Mouse (Mus musculus): ENCODE measurements around the gene Umad1. TPM values are rescaled to one million over a fixed set of nuclear protein-coding genes. Genes with fewer than 3 reads are reported as not detected.

The Umad1 gene
- polyA plus RNA-seq, 1 experiment from 2014 or later: 15.0 TPM

DNA sequence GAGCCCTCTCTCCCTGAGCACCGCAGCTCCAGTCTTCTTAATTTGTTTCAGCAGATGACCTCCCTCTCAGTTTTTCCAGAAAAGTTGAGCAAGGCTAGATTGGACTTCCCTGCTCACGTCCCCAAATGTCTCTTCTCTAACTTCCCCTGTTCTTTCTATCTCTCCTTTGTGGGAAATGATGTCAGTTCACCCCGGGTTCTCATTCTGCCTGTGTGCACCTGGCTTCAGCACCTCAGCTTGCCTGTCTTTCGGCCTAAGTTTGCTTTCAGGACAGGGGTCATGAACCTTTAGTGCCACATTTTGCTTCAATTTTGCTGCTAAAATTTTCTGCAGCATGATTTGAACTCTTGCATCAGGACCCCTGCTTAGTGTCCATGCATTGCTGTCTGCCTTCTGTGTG, 95.8 kb downstream of the Umad1 start:
- Histone ChIP-seq H3K4me1 (ENCODE audit: control insufficient read depth, low read depth, low read length) (no peaks in the 10 kb centered on the region; the same call in 1 of the 2 replicates), H3K4me2 (ENCODE audit: low read depth, low read length) (no peak overlapping the region), H3K9me3 (replicated peaks; ENCODE audit: control insufficient read depth, low read length) (no peaks in the 10 kb centered on the region), H3K36me3 (ENCODE audit: control insufficient read depth, insufficient read depth) (no peaks in the 10 kb centered on the region), H3K27ac (ENCODE audit: low read length) (no peak overlapping the region), H3K4me3 (ENCODE audit: low read depth, low read length) (no peak overlapping the region), H3K9ac (ENCODE audit: low read depth, low read length) (no peak overlapping the region), H3K27me3 (ENCODE audit: control insufficient read depth, insufficient read depth, low read depth, low read length) (no peaks in the 10 kb centered on the region)
- no peak for ATAC-seq (ENCODE audit: low read depth)
- WGBS (ENCODE audit: insufficient replicate concordance): 67% methylated on average over 4 of the region's 4 CpGs

DNA sequence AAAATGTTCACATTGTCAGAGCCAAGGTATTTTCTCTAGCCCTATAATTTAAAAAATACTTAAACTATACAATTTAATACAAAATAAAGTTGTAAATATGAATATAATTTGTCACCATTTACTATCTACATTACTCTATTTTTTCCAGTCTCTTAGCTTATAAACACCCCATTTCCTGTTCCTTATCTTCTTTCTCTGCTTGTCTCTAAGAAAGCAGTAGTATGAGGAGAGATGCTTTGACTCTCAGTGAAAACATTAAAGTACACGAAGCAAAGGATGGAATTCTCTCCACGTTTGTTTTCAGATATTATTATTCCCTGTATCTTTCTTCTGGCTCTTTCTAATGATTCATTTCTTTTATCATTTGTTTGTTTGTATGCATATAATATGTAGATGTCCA, 99.1 kb downstream of the Umad1 start:
- no peak overlapping the region for H3K9ac ChIP-seq (ENCODE audit: low read depth, low read length)
- no peak overlapping the region for H3K27ac ChIP-seq (ENCODE audit: low read length)
- no peaks in the 10 kb centered on the region for H3K4me1 ChIP-seq (ENCODE audit: control insufficient read depth, low read depth, low read length)
- 36% methylated on average over 2 of the region's 2 CpGs for WGBS (ENCODE audit: insufficient replicate concordance)
- H3K36me3 ChIP-seq (ENCODE audit: control insufficient read depth, insufficient read depth): no peaks in the 10 kb centered on the region
- H3K4me3 ChIP-seq (ENCODE audit: low read depth, low read length): no peak overlapping the region
- no peak for ATAC-seq (ENCODE audit: low read depth)
- H3K9me3 ChIP-seq (replicated peaks; ENCODE audit: control insufficient read depth, low read length): no peaks in the 10 kb centered on the region
- no peak overlapping the region for H3K4me2 ChIP-seq (ENCODE audit: low read depth, low read length)
- H3K27me3 ChIP-seq (ENCODE audit: control insufficient read depth, insufficient read depth, low read depth, low read length): no peaks in the 10 kb centered on the region

DNA sequence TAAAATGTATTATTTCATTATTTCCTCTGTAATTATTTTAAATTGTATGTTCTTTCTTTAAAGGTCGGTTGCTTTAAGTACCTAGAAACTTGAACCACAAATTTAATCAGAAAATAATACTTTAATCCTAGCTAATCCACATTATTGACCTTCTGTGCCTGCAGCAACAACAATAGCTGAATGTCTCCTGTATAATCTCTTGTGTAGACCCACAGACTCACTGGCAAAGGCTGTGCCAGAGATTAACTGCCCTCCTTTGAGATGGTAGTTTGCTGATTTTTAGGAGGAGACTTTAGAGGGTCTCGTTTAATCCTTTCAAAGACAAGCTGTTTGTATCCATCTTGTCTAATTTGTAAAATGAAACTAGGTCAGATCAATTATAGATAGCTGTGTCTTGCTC, 99.7 kb downstream of the Umad1 start:
- Histone ChIP-seq H3K9ac (ENCODE audit: low read depth, low read length) (no peak overlapping the region), H3K9me3 (replicated peaks; ENCODE audit: control insufficient read depth, low read length) (no peaks in the 10 kb centered on the region), H3K27ac (ENCODE audit: low read length) (no peak overlapping the region), H3K4me2 (ENCODE audit: low read depth, low read length) (no peak overlapping the region), H3K4me1 (ENCODE audit: control insufficient read depth, low read depth, low read length) (no peaks in the 10 kb centered on the region), H3K4me3 (ENCODE audit: low read depth, low read length) (no peak overlapping the region), H3K27me3 (ENCODE audit: control insufficient read depth, insufficient read depth, low read depth, low read length) (no peaks in the 10 kb centered on the region), H3K36me3 (ENCODE audit: control insufficient read depth, insufficient read depth) (no peaks in the 10 kb centered on the region)
- 67% methylated on average over 2 of the region's 2 CpGs for WGBS (ENCODE audit: insufficient replicate concordance)
- ATAC-seq (ENCODE audit: low read depth): no peak

DNA sequence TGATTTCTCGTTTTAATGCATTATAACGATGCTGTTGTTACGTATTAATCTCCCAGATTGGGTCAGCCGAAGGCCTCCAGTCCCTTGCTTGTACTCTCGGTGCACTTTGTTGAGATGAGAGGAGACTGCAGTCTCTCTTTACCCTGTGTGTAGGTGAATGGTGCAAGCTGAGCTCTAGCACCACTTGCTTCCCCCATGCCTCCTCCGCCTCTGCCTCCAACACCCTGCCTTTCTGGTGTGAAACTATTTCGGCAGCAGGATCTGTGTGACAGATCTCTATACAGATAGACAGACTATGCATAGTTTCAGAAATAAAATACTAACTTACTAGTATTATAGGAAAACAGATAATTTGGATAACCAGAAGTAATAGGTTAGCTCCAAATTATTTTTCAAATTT, 101.7 kb downstream of the Umad1 start:
- H3K4me2 ChIP-seq (ENCODE audit: low read depth, low read length): no peak overlapping the region

GRCm38 (mm10) chr6:8364033-8364756, 105.1 kb downstream of the Umad1 start:
- no peak for ATAC-seq (ENCODE audit: low read depth)
- no peak overlapping the region for H3K9ac ChIP-seq (ENCODE audit: low read depth, low read length)
- no peaks in the 10 kb centered on the region for H3K4me1 ChIP-seq (ENCODE audit: control insufficient read depth, low read depth, low read length)
- no peaks in the 10 kb centered on the region for H3K9me3 ChIP-seq (replicated peaks; ENCODE audit: control insufficient read depth, low read length)
- WGBS (ENCODE audit: insufficient replicate concordance): 78% methylated on average over 12 of the region's 12 CpGs
- no peaks in the 10 kb centered on the region for H3K27me3 ChIP-seq (ENCODE audit: control insufficient read depth, insufficient read depth, low read depth, low read length)
- H3K4me2 ChIP-seq (ENCODE audit: low read depth, low read length): no peak overlapping the region
- no peak overlapping the region for H3K4me3 ChIP-seq (ENCODE audit: low read depth, low read length)
- no peak overlapping the region for H3K27ac ChIP-seq (ENCODE audit: low read length)
- no peaks in the 10 kb centered on the region for H3K36me3 ChIP-seq (ENCODE audit: control insufficient read depth, insufficient read depth)

More for the DNA sequence above, 101.7 kb downstream of the Umad1 start:
- WGBS (ENCODE audit: insufficient replicate concordance): 74% methylated on average over 7 of the region's 7 CpGs
- no peak for ATAC-seq (ENCODE audit: low read depth)
- no peaks in the 10 kb centered on the region for H3K4me1 ChIP-seq (ENCODE audit: control insufficient read depth, low read depth, low read length)
- H3K27me3 ChIP-seq (ENCODE audit: control insufficient read depth, insufficient read depth, low read depth, low read length): no peaks in the 10 kb centered on the region
- no peaks in the 10 kb centered on the region for H3K36me3 ChIP-seq (ENCODE audit: control insufficient read depth, insufficient read depth)
- no peak overlapping the region for H3K27ac ChIP-seq (ENCODE audit: low read length)
- no peak overlapping the region for H3K4me3 ChIP-seq (ENCODE audit: low read depth, low read length)
- no peak overlapping the region for H3K9ac ChIP-seq (ENCODE audit: low read depth, low read length)
- no peaks in the 10 kb centered on the region for H3K9me3 ChIP-seq (replicated peaks; ENCODE audit: control insufficient read depth, low read length)

DNA sequence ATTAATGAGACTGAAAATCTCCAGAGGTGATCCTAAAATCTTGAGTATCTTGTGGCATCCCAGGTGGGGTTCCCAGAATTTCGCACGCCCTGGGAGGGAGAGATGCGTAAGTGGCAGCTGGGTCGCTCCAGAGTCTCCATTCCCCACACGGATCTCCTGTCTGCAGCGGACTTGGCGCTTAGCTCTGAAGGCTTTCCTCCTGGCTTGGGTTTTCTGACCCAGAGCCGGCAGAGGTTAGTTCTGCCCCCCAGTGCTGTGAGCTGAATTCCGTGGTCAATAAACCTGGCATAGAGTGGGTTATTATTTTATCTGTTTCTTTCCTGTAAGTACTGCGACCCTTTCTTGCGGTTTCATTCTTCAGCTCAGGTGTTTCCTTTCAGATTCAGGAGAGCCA, 105.7 kb downstream of the Umad1 start:
- Histone ChIP-seq H3K27ac (ENCODE audit: low read length) (no peak overlapping the region), H3K4me2 (ENCODE audit: low read depth, low read length) (no peak overlapping the region), H3K9ac (ENCODE audit: low read depth, low read length) (no peak overlapping the region), H3K36me3 (ENCODE audit: control insufficient read depth, insufficient read depth) (no peaks in the 10 kb centered on the region), H3K4me3 (ENCODE audit: low read depth, low read length) (no peak overlapping the region), H3K4me1 (ENCODE audit: control insufficient read depth, low read depth, low read length) (no peaks in the 10 kb centered on the region), H3K27me3 (ENCODE audit: control insufficient read depth, insufficient read depth, low read depth, low read length) (no peaks in the 10 kb centered on the region), H3K9me3 (replicated peaks; ENCODE audit: control insufficient read depth, low read length) (no peaks in the 10 kb centered on the region)
- 86% methylated on average over 11 of the region's 11 CpGs for WGBS (ENCODE audit: insufficient replicate concordance)
- ATAC-seq (ENCODE audit: low read depth): no peak

- H3K4me1 ChIP-seq (ENCODE audit: control insufficient read depth, low read depth, low read length): no peaks in the 10 kb centered on the region
- H3K4me3 ChIP-seq (ENCODE audit: low read depth, low read length): no peak overlapping the region
- H3K36me3 ChIP-seq (ENCODE audit: control insufficient read depth, insufficient read depth): no peaks in the 10 kb centered on the region
- WGBS (ENCODE audit: insufficient replicate concordance): 83% methylated on average over 4 of the region's 4 CpGs
- ATAC-seq (ENCODE audit: low read depth): no peak
- no peaks in the 10 kb centered on the region for H3K27me3 ChIP-seq (ENCODE audit: control insufficient read depth, insufficient read depth, low read depth, low read length)
- H3K9ac ChIP-seq (ENCODE audit: low read depth, low read length): no peak overlapping the region
- no peak overlapping the region for H3K27ac ChIP-seq (ENCODE audit: low read length)
- no peak overlapping the region for H3K4me2 ChIP-seq (ENCODE audit: low read depth, low read length)
- no peaks in the 10 kb centered on the region for H3K9me3 ChIP-seq (replicated peaks; ENCODE audit: control insufficient read depth, low read length)
These were observed 108.6 kb downstream of the Umad1 start for GRCm38 (mm10) chr6:8367675-8368074.

DNA sequence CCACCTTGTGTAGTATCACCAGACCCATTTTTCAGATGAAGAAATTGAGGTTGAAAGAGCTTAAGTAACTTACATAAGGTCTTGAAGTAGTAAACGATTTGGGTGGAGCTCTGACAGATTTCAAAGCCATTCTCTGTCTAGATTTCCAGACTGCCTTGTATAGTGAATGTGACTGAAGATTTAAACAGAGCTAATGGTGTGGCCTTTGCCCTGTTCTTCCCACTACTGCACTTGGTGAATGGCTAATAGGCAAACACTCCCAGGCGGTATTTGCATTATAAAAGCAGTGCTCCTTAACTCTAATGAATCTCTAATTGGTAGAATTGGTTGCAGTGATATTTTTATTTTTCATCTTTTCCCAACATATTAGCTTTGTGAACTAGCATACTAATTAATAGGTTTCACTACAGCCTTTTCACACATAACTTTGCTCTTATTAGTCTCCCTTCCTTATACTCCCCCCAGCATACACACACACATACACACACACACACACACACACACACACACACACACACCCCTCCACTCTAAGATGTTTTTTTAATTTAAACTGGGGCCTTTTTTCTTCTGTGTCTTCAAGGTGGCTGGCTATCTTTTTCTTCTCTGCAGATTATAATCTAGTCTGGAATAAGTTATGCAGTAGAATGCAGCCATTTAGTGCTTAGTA, 109.2 kb downstream of the Umad1 start:
- H3K4me1 ChIP-seq (ENCODE audit: control insufficient read depth, low read depth, low read length): no peaks in the 10 kb centered on the region
- H3K9me3 ChIP-seq (replicated peaks; ENCODE audit: control insufficient read depth, low read length): no peaks in the 10 kb centered on the region
- H3K9ac ChIP-seq (ENCODE audit: low read depth, low read length): no peak overlapping the region
- no peaks in the 10 kb centered on the region for H3K27me3 ChIP-seq (ENCODE audit: control insufficient read depth, insufficient read depth, low read depth, low read length)
- H3K4me3 ChIP-seq (ENCODE audit: low read depth, low read length): no peak overlapping the region
- no peaks in the 10 kb centered on the region for H3K36me3 ChIP-seq (ENCODE audit: control insufficient read depth, insufficient read depth)
- H3K27ac ChIP-seq (ENCODE audit: low read length): no peak overlapping the region
- ATAC-seq (ENCODE audit: low read depth): no peak
- H3K4me2 ChIP-seq (ENCODE audit: low read depth, low read length): no peak overlapping the region
- 66% methylated on average over 2 of the region's 2 CpGs for WGBS (ENCODE audit: insufficient replicate concordance)

DNA sequence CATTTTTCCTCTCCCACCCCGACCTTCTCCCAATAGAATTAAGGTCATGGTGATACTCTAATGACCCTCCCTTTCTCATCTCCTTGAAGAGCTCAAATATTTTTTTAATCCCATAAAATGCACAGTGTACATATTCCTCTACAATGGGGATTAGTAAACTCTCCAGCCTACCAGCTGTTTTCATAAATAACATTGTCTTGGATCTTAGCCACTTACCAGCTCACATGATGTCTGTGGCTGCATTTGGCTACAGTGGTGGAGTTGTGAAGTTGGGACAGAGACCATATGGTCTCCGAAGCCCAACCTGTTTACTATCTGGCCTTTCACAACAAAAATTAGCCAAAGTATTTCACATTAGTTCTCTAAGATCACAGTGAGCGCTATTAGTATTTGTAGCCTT, 111.5 kb downstream of the Umad1 start:
- Histone ChIP-seq H3K9me3 (replicated peaks; ENCODE audit: control insufficient read depth, low read length) (no peaks in the 10 kb centered on the region), H3K36me3 (ENCODE audit: control insufficient read depth, insufficient read depth) (no peaks in the 10 kb centered on the region), H3K27ac (ENCODE audit: low read length) (no peak overlapping the region), H3K27me3 (ENCODE audit: control insufficient read depth, insufficient read depth, low read depth, low read length) (no peaks in the 10 kb centered on the region), H3K4me1 (ENCODE audit: control insufficient read depth, low read depth, low read length) (no peaks in the 10 kb centered on the region), H3K4me3 (ENCODE audit: low read depth, low read length) (no peak overlapping the region), H3K9ac (ENCODE audit: low read depth, low read length) (no peak overlapping the region), H3K4me2 (ENCODE audit: low read depth, low read length) (no peak overlapping the region)
- no peak for ATAC-seq (ENCODE audit: low read depth)
- 62% methylated on average over 3 of the region's 3 CpGs for WGBS (ENCODE audit: insufficient replicate concordance)

All from liver, embryonic 16.5 days (tissue).